Mouse (Mus musculus): ENCODE measurements around the gene Slc2a3.

The Slc2a3 gene

DNA sequence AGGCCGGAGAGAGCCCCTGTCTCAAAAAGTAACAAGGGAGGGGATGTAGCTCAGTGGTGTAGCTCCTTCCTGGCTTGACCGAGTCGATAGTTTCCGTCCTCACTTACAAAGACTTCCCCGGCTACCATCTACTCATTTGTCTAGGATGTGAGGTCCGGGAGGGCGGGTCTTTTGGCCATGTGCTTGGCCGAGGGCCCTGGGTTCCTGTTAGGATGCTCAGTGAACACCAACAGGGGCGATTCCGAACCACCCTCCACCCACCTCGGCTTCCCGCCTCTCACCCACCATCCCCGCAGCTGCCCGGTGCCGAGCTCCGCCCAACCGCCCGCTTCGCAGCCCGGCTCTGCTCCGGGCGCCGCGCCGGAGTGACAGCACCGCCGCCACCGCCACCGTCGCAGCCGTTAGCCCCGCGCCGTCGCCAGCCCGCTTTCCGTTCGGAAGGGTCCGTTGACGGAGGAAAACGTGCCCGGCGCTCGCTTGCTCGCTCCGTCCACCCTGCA lies at the start of gene Slc2a3:
Gene Slc2a3 (minus strand): TSS at position 340 of the 500 bp plus-strand sequence.
- peak; percentile 19 for DNase-seq (ENCODE audit: low read depth, low spot score)

DNA sequence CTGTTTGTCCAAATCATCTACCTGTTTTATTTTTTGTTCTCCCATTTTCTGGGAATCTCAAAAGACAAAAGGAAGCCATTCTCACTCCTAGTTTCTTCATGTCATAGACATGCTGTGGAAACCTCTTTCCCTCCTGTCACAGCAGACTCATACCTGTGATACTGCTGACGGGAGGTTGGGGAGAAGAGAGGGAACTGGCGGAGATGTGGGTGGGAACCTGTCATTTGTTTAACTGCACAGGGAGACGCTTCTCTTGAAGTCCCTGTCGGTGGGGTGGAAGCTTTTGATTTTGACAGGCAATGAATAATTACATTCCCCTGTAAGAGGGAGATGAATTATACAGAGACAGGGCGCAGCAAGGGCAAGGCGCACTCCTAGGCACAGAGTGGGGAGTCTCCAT lies 42.3 kb upstream of the Slc2a3 start:
- DNase-seq (ENCODE audit: low read depth, low spot score): no peak

DNA sequence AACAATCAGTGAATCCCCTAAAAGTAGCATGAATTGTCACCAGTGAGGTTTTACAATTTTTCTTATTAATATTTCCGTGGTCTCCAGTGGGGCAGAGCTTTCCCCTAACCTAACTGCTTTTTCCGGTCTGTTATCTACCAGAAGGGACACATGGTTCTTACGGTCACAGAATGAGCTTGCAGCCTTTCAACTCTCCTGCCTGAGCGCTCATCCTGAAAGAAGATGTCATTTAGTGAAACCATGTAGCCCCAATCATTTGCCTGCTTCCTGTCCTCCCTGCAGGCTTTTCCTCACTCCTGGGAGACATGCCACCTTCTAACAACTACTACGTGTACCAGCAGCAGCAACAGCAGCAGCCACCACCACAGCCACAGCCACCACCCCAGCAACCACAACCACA lies 36.1 kb upstream of the Slc2a3 start:
- no peak for DNase-seq (ENCODE audit: low read depth, low spot score)

DNA sequence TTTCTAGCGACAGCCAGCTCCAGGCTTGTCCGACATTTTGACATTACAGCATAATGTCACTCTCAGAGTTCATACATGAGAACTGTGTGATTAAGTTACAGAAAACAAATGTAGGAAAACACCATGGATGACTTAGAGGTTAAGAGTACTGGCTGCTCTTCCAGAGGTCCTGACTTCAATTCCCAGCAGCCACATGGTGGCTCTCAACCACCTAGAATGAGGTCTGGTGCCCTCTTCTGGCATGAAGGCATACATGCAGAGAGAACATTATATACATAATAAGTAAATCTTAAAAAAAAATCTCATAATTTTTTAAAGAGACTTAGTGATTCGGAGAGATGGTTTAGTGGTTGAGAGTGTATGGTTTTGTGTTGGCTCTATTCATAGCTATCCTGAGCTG lies 35.5 kb upstream of the Slc2a3 start:
- DNase-seq (ENCODE audit: low read depth, low spot score): no peak

DNA sequence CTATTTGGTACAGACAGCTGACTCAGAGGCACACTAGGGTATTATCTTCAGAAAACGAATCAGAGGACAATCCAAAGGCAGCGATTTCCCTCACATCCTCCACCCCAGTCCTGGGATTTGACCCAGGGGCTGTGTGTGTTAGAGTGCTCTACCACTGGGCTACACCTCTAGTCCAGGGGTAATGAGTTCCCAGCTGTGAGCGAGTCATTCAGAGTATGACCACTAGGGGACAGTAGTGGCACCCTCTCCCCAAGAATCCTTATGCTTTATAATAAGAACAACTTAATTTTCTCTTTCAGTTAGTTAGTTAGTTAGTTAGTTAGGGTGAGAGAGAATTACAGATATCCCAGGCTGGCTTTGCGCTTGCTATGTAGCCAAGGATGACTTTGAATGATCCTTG lies 32.9 kb upstream of the Slc2a3 start:
- no peak for DNase-seq (ENCODE audit: low read depth, low spot score)

DNA sequence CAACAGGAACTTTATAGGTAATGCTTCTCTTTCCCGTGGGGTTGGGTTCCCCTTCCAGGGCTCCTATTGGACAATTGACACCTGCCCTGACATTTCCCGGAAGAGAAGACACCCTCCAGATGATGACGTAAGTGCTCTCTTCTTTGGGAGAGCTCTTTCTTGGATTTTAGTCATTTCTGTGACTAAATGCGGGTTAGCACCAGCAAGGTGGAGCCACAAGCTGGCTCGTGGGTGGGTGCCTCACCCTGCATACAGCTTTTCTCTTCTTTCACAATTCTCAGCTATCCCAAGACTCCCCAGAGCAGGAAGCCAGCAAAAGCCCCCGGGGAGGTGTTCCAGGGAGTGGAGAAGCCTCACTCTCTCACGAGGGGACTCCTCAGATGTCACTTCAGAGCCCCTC lies 31.4 kb upstream of the Slc2a3 start:
- DNase-seq (ENCODE audit: low read depth, low spot score): no peak

DNA sequence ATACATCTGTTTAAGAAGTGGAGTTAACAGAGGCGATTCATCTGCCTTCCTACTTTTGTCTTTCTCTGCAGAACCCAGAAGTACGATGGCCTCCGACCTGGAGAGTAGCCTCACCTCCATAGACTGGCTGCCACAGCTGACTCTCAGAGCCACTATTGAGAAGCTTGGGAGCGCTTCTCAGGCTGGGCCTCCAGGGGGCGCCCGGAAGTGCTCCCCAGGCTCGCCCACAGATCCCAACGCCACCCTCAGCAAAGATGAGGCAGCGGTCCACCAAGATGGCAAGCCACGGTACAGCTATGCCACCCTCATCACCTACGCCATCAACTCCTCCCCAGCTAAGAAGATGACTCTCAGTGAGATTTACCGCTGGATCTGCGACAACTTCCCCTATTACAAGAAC lies 26.6 kb upstream of the Slc2a3 start:
- DNase-seq (ENCODE audit: low read depth, low spot score): no peak

DNA sequence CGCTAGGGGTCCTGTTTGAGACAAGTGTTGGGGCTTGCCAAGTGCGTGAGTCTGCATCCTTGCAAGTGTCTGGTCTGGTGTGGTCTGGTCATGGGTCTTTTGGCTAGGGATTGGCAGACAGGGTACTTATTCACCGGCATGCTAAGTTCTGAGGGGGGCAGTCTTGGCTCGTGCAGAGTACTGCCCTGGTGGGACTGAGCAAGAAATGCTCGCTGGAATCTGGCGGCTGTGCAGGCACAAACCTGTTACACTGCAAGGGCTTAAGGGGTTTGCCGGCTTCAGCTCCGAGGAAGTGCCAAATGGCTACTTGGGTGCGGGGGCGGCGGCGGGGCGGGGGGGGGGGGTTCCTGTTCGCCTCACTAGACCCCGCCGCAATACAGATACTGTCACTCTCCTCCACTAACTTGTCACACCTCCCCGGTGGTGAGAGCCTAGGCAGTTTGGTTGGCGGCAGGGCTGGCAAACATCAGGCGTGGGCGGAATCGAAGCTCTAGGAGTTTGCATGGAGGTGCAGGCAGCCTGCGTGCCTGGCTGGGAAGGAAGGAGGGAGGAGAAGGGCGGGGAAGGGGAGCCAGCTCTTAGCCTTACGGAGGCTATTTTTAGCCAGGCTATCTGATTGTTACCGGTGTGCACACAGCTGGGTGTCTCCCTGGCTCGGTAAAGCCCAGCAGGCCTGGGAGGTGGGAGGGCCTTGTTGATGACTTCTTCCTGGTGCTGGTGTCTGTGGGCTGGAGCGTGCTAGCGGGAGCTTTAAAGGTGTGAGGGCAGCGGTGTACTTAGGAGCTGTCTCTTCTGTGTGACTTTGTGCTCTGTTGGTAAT lies 24.7 kb upstream of the Slc2a3 start:
- DNase-seq (ENCODE audit: low read depth, low spot score): peak; percentile 47

DNA sequence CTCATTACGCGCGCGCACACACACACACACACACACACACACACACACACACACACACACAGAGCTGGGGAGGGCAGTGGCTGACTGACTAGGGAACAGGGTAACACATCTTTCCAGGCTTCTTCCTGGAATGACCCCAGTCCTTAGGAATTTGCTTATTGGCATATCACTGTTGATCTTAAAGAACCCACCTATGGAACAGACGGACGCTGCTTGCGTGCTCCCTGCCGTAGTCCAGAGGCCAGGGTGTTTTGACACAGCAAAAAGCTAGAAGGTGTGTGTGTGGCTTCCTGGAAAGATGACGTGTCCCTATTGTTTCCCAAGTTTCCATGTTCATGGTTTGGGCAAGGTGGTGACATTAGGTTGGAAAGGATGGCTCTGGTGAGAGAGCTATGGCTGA lies 23.7 kb upstream of the Slc2a3 start:
- no peak for DNase-seq (ENCODE audit: low read depth, low spot score)

DNA sequence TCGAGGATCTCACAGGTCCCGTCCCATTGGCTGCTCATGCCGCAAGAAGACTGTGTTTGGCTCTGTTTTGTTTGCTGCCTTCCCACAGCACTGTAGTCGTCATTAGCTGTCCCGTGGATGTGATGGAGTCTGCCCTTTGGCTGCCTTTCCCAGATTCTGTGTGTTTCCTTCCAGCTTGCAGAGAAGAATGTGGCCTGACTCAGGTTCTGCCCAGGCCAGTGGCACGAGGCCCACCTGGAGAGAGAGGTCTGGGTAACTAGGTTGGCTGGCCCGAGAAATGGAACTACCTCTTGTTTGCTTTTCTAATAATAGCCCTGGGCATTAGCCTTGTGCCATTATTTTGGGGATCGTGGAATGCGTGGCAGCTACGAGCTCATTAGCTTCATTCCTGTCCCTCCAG lies 22.6 kb upstream of the Slc2a3 start:
- no peak for DNase-seq (ENCODE audit: low read depth, low spot score)

DNA sequence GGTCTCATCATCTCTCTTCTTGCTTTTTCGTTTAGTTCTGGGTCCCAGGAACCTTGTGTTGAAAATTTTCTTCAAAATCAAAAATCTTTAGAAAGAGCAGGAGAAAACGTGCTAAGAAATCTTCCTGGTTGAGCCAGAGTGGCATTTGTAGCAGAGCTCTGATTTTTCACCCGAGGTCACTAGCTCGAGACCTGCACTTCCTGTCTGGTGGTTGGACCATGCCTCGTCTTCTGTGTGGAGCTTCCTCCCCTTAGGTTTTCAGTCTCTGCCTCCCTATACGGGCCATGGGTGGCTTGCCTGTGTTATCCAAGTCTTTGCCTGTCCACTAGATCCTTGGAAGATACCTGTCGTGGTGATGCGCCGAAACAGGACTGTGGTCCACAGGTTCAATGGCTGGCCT lies 20.4 kb upstream of the Slc2a3 start:
- no peak for DNase-seq (ENCODE audit: low read depth, low spot score)

DNA sequence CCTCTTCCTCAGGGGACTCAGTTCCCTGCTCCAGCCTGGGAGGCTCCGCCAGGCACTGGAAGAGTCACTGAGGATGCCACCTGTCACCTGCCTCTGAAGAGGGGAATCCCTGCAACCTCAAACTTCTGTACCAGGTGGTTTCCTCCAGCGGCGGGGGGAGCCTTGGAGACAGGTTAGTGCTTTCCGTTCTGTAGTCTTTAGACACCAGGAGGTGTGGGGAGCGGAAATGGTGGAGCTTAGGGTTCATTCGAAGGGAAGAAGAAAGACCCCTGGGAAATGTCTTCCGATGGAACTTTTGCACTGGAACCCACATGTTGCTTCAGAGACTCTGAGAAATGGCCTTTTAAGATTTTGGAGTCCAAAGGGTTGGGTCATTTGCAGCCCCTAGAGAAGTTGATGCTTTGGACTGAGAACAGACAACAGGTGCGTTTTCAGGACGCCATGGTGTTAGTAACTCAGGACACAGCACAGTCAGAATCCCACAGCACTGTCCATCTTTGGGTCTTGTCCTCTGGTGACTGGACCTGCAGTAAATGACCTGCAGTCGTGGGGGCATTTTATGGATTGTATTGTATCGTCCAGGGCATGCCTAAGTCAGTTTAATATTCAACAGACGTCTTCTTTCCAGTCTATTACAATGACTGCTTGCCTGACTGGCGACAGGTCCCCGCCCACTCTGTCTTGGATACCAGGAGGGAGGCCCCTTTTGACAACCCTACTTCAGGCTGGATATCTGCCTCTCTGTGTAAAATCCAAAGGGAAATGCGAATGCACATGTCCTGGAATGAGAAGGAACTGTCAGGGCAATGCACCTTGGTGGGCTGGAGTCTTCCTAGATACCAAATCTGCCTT lies 19.6 kb upstream of the Slc2a3 start:
- no peak for DNase-seq (ENCODE audit: low read depth, low spot score)

DNA sequence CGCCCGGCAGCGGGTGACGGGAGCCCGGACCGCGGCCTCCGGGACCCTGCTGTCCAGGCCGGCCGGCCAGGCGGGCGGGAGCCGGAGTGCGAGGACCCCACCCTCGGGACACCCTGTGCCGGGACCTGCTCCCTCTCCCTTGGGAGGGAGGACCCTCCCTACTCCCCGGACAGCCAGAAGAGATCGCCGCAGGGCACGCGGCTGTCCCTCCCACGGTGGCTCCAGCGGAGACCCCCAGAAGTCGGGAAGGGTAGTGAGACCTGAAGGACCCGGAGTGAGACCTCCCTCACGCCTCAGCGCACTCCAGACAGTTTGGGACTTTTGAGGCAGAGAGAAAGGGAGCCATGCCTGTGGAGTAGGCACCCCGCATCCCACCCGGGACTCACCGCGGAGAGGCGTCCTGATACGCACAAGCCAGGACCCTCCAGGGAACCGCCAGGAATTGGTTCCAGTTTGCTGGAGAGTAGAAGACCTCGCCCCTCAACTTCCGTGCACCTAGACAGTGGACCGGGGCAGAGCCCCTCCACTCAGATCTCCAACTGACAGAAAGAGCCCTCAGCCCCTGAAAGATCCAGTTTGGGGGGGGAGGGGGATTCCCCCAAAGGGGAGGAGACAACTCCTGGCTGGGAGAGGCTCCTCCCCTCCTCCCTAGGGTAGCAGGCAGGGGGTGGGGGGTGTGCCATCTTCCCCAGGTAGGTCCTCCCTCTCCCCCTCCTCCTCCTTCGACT lies 18.8 kb upstream of the Slc2a3 start:
- peak; percentile 16 for DNase-seq (ENCODE audit: low read depth, low spot score)

DNA sequence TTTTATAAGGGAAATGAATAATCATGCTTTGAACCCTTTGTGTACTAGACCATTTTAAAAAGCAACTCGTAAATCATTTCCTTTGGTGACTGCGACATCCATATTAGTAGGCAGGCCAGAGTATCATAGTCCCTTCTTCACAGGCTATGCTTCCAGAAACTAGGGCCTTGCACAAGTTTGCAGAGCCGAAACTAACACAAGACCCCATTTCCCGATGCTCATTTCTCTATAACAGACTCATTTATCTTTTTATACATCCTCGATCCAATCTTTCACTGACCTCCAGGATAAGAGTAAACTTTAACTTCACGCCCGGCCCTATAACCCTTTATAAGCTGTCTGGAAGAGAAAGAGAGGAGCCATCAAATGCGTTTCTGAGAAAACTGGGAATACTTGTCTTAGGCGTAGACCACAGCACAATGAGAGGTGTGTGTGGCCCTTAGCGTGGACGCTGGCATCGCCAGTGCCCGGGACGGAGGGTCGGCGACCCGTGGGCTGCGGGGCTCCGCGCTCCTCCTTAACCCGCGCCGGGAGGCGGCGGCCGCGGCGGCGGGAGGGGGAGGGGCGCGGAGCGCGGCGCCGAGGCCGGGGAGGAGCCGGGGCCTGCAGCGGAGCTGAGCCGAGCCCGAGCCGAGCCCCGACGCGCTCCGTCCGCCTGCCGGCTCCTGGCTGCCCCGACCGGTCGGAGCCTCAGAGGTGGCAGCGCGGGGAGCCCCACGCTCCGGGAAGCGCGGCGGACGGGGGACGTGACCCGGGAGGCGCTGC lies 18.0 kb upstream of the Slc2a3 start, which contains the start of gene Foxj2:
Gene Foxj2 (plus strand): TSS at position 609 of the 765 bp plus-strand sequence.
- peak; percentile 46 for DNase-seq (ENCODE audit: low read depth, low spot score)

DNA sequence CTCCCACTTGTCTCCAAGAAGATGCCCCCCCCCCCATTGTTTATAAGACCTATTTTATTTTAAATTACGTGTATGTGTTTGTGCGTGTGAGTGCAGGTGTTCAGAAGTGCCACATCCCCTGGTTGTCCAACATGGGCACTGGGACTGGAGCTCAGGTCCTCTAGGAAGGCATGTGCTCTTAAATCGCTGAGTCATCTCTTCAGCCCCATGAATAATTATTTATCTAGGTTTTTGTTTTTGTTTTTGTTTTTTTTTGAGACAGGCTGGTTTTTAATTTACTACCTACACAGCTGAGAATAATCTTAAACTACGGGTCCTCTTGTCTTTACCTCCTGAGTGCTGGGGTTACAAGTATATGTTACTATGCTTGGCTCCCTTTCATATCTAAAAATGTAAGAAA lies 12.2 kb upstream of the Slc2a3 start:
- no peak for DNase-seq (ENCODE audit: low read depth, low spot score)

DNA sequence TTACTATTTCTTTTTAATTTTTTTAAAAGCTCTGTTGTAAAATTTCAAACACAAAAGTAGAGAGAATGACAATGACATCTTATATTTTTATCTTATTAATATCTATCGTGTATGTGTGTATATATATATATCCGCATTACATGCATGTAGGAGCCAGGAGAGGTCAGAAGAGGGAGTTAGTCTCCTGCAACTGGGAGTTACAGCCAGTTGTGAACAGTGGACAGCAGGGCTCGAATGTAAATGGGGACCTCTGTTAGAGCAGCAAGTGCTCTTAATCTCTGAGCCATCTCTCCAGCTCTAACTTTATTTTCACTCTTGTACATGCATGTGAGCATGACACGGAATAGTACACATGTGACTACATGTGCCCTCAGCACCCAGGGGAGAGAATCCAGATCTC lies 11.3 kb upstream of the Slc2a3 start:
- no peak for DNase-seq (ENCODE audit: low read depth, low spot score)

DNA sequence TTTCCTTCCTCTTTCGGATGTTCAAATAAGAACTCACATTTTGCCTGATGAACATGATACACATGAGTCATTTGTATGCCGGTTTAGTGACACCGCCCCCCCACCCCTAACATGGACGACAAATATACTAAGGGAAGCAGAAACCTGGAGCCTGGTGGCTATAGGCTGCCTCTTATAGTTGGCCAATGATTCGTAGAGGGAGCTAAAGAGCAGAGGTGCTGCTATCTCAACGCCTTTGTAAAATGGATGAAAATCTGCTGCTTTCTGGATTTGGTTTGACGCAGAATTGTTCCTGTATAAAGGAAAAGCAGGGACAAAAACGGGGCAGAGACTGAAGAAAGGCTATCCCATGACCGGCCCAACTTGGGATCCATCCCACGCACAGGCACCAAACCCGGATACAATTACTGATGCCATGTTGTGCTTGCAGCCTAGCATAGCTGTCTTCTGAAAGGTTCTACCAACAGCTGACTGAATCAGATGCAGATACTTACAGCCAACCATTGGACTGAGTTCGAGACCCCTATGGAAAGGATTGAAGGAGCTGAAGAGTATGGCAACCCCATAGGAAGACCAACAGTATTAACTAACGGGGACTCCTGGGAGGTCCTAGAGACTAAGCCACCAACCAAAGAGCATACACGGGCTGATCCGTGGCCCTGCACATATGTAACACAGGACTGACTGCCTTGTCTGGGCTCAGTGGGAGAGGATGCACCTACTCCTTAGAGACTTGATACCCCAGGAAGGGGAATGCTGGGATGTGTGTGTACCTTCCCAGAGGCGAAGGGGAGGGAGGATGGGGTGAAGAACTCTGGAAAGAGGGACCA lies 10.5 kb upstream of the Slc2a3 start:
- DNase-seq (ENCODE audit: low read depth, low spot score): peak; percentile 51

DNA sequence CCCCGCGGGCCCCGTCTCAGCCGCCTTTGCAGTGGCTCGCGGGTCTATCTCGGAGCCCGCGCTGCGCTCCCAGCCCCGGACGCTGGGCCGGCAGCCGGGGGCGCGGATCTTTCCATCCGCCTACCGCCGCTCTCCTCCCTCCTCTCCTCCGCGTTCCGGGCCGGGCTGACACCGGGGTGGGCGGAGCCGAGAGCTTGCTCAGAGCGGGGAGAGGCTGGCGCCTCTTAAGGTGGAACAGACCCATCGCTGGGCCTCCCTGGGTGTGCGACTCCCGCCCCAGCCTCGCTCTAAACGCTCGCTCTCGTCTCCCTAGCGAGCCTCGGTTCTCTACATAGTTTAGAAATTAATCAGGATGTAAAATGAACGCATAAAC lies 9.8 kb upstream of the Slc2a3 start:
- DNase-seq (ENCODE audit: low read depth, low spot score): peak; percentile 75

DNA sequence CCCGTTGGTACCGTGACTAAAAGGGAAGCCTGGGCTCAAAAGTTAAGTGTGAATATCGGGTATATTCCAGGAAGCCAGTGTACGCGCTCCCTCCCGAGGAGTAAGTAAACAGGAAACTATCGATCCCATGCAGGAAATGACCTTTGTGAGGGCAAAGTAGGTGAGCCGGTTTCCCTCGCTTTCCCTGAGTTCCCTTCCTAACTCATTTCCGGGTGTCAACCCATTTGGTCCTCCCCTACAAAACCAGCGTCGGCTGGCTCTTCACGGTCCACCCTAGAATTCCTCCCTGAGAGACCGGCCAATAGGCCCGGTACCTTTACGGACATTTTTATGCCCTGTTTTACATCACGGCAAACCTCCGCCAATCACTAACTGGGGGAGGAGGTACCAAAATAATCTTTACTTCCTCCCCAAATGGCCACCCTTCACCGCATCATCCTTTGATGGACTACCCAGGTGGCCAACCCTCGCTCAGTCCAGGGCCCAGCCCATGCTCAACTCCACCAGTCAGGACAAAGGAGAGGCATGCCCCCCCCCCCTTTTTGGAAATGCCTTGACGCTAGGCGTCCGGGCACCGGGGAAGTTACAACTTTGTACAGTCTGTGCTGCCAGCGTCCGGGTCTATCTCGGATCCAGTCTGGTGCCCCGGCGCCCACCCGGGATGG lies 9.3 kb upstream of the Slc2a3 start:
- DNase-seq (ENCODE audit: low read depth, low spot score): peak; percentile 96
